Mouse (Mus musculus) erythroblast, adult 5-6 weeks (primary cell): ENCODE results near the gene Ptprr. TPM values are rescaled to one million over a fixed set of nuclear protein-coding genes. Genes with fewer than 3 reads are reported as not detected.

Experiments
- ATAC-seq: replicated peaks from 2 replicates; pipeline ENCODE4 v1.8.0; 2016; ENCODE audit warnings: moderate number of reproducible peaks, mild to moderate bottlenecking, moderate TSS enrichment, inconsistent platforms; ENCODE audit not compliant: poor library complexity, low FRiP score, severe bottlenecking
- total RNA-seq, 2 experiments: library from RNA; stranded (forward) in 1 of 2; stranded (reverse) in 1 of 2; fragments of 150-400 nt in 1 of 2; fragments of 200-764, 138-1000 nt in 1 of 2; gene quantifications; 2 replicates each; pipeline versions ENCODE4 v1.2.3 to v1.2.4; 2015 to 2017; ENCODE audit warnings: low replicate concordance in 2 of 2

Gene Ptprr
- total RNA-seq, 2 experiments from 2014 or later: 0.85 to 1.2 TPM

DNA sequence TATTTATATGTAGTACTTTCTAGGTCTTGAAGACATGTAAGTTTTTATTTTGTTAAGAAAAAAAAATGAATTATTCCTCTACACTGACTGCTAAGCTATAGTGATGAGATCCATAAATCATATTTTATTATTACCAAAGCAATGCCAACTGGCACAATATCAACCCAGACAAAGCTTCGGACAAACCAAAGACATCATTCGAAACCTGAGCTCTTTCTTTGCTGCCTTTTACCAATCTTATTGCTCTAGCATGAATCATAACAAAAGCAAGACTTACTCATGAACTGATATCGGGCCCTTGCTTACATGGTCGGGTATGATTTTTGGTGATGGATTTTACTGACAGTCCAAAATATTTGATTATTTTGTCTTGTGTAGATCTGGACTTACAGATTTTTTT is 286.3 kb downstream of the Ptprr start:
- no peak for ATAC-seq

DNA sequence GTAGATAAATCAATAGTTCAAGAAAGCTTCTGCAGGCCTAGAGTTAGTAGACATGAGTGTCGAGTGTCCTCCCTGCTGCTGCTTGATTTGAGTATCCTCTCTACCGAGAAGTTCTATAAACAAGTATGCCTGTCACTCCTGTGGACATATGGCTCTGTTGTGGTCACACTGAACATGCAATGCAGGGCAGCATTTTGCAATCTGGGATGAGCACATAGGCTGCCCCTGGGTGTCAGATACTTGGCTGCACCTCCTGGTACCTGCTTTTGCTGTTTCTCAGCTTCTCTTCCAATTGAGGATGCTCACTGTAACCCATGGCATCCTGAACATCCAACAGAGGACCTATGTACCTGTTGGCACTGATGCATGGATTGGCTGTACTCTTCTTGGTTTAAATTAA is 291.4 kb downstream of the Ptprr start:
- ATAC-seq: no peak

DNA sequence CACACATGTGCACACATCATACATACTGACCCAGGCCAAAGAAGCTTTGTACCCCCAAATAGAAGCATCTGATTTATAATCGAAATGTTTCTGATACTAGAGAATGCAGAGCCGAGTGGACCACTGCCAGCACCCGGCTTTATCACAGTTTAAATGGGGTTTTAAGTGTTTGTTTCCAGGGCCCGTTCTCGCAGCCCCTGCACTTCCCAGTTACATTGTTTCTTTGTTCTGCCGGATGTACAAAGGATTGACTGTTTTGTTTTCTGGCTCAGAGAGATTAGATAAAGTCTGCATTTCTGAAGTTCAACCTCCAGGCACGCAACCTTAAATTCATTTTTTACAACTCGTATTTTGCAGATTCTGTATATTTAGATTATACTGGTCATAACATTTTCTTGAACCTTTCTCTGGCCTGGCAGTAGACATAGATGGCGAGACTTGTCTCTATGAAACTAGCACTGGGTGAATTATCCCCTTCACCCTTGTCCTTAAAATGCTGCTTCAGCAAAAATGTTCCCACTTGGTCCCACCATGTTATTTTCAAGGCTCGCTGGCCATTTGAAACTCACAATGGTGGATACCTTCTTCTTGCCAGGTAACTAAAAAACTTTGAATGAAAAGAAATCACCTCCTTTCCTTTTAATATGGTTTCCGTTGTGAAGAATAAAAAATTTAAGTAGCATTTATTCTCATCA is 292.6 kb downstream of the Ptprr start:
- ATAC-seq: no peak

DNA sequence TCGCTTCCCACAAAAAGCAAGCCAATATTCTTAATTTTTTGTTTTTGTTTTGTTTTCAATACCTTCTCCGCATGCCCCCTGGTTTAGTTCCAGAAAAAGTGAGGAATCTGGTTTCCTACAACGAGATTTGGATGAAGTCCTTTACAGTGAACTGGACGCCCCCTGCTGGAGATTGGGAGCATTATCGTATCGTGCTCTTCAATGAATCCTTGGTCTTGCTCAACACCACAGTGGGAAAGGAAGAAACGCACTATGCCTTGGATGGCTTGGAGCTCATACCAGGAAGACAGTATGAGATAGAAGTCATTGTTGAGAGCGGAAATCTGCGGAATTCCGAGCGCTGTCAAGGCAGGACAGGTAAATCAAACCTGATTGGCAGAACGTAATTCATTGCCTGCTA is 301.2 kb downstream of the Ptprr start:
- ATAC-seq: no peak

Other genes starting within 250 kb of the Ptprr start
- gene Tspan8, start 201.4 kb upstream of the Ptprr start, total RNA-seq (2015; ENCODE audit: low replicate concordance): 387 and 395 TPM in 2 replicates
- 589 and 604 TPM in 2 replicates for gene Tspan8, start 201.4 kb upstream of the Ptprr start, total RNA-seq (2017; ENCODE audit: low replicate concordance)
- not detected in 2 replicates for gene 4933416C03Rik, start 95.7 kb downstream of the Ptprr start, total RNA-seq (2015; ENCODE audit: low replicate concordance)
- 2.9 TPM in 1 of 2 replicates, not detected in the other for gene 4933416C03Rik, start 95.7 kb downstream of the Ptprr start, total RNA-seq (2017; ENCODE audit: low replicate concordance)